Mouse (Mus musculus): ENCODE data around the gene Mrpl34.
A peak's percentile ranks its signal among the peaks of the same experiment; 100 is the strongest.

Mrpl34 gene

DNA sequence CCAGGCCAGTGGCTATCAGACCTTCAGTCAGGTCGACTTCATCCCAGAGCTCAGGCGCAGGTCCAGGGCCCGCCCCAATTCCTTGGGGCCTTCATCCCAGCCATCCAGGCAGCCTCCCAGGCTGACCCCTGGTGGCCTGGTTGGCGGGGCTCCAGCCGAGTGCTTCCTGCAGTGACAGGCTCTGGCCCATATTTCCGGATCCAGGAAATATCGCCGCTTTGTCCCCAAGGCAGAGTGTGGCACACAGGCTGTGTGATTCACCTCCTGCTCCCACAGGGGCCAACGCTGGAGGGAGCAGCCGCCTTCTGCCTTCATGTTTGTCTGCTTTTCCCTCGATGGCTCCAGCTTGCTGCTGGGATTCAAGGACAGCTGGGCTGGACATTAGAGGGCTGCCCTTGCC, 31.7 kb downstream of the Mrpl34 start:
- DNase-seq (ENCODE audit: low spot score): peak; percentile 85

DNA sequence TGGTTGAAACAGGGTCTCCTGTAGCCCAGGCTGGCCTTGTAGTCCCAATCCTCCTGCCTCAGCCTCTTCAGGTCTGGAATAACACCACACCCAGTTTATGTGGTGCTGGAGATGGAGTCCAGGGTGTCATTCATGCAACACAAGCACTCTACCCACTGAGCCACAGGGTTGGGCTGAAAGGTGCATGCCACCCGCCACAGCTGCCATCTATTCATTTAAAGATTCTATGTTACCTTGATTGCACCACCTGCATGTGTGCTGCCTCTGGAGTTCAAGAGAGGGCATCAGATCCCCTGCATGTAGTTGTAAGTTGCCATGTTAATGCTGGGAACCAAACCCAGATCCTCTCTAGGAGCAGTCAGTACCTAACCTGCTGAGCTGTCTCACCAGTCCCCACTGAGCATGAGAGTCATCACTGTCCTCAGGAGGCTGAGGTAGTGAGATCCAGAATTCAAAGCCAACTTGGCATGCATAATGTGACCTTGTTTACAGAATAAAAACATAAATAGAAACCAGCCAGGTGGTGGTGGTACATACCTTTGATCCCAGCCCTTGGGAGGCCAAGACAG, 32.4 kb downstream of the Mrpl34 start:
- DNase-seq (ENCODE audit: low spot score): no peak

DNA sequence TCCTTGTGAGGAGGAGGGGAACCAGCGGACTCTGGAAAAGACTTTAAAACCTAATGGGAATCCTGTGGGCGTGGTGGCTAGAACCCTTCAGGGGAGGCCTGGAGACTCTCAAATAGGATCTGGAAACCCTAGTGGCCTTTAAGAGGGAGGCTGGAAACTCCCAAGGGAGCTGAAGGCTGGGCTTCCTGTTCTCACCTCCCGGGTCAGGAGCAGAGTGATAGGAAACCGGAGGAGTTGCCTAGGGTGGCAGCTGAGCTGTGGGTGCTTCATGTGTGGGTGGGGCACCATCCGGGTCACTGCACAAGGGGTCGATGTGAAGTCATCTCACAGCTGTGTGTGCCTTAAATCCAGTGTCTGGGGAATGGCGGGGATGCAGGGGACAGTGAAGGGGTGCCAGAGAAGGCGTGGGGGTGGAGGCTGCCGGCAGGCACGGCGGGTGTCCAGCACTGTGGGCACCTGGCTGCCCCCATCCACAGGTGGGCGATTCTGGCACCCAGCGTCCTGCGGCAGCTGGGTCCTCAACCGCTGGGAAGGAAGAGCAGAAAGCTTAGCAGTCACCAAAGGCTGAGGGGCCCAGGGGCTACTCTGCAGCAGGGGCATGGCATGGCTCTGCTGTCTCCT, 33.2 kb downstream of the Mrpl34 start:
- no peak for DNase-seq (ENCODE audit: low spot score)

DNA sequence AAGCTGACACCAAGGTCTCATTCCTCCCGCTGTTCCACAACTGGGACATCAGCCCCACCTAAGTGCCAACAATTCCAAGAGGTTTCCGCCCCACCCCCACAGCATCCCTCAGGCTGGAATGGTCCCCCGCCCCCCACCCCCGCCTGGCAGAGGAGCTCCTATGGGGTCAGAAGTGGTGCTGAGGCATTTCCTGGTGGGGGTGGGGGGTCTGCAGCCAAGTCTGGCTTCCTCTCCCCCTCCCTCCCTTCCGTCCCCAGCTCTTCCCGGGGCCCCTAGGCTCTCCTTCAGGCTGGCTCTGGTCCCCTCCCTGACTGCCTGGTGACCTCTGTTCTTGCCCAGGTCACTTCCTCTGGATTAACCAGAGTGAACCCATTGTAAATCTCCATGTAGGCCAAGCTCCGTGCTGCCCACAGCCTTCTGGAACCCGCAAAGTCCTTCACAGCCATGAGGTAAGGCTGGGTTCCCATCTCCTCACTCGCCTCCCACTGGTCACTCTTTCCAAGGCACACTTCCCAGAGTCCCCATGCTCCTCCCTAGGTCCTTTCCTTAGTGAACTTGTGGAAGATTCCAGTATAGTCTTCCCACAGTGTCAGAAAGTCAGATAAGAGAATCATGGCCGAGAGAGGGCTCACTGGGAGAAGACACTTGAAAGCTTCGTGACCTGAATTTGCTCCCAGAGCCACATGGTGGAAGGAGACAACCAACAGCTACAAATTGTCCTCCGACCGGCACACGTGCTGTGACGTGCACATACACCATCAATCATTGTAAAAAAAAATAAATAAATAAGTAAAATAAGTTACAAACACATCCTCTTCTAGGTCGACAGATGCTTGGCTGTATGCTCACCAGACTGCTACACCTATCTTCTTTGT, 34.3 kb downstream of the Mrpl34 start:
- DNase-seq (ENCODE audit: low spot score): no peak

DNA sequence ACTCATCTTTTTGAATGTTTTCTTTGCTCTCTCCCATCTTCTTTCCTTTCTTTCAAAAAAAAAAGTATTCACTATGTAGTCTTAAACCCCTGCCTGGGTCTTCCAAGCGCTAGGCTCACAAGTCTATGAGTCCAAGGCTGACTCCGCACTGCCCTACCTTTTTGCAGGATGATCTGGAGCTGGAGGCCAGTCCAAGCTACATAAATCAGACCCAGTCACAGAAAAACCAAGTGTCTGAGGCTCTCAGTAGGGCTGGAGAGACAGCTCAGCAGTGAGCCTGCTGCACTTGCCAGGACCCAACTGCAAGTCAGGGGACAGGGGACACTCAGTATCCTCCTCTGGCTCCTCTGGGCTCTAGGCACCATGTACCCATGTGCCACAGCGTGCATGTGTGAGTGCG, 39.6 kb downstream of the Mrpl34 start:
- no peak for DNase-seq (ENCODE audit: low spot score)

DNA sequence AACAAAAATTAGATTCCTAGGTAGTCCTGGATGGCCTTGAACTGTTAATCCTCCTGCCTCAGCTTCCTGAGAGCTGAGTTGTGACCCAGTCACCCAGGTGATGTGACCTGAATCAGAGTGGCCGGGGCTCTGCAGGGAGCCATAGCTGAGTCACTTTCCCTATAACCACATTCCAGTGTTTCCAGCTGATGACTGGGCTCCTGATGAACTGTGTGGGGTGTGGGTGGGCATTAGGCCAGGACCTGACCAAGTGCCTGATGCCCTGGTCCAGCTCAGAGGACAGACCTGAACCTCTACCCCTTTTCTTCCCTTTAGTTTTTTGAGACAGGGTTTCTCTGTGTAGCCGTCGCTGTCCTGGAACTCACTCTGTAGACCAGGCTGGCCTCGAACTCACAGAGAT, 40.6 kb downstream of the Mrpl34 start:
- DNase-seq (ENCODE audit: low spot score): no peak

DNA sequence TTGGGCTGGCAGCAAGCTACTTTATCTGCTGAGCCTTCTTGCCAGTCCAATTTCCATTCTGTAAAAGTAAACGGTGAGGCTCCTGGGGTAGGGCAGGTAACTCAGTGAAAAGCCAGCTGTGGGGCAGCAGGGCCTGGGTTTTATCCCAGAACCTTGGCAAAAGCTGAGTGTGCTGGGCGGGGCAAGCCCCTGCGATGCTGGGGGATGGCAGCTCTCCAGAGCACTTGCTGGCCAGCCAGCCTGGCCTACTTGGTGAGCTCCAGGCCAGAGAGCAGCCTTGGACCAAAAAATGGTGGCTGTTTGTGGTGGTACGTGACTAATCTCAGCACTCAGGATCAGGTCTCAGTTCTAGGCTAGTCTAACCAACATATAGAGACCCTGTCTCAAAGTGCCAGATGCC, 41.2 kb downstream of the Mrpl34 start:
- no peak for DNase-seq (ENCODE audit: low spot score)

DNA sequence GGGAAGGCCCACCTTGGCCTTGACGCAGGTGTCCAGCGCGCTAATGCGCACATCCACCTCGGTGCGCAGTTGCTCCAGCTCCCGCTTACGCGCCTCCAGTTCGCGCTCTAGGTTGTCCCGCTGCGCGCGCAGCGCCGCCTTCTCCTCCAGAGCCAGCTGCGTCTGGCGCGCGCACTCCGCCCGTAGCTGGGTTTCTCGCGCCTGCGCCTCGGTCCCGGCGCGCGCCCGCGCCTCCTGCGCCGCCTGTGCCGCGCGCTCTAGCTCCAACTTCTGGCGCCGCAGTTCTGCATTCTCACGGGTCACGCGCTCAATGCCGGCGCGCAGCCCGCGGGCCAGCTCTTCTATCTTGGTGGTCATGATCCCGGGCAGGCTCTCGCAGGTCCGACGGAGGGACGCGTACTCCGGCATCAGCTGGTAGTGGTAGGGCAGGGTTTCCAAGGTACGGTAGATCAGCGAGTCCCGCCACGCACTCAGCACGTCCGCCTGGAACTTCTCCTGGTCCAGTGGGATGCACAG, 42.9 kb downstream of the Mrpl34 start:
- peak; percentile 49 for DNase-seq (ENCODE audit: low spot score)

DNA sequence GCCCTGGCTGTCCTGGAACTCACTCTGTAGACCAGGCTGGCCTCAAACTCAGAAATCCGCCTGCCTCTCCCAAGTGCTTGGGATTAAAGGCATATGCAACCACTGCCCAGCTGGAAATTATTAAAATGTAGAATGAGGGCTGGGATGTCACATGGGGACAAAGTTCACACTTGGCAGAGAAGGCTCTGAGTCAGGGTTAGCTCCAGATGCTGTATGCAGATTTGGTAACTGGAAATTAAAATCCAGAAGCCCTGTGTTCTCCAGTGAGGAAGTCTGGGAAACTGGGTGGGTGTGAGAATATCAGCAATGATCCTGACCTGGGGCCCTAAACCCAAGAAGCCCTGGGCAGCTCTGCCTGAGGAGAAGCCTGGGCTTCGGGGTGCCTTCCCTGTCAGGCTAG, 44.6 kb downstream of the Mrpl34 start:
- DNase-seq (ENCODE audit: low spot score): no peak

DNA sequence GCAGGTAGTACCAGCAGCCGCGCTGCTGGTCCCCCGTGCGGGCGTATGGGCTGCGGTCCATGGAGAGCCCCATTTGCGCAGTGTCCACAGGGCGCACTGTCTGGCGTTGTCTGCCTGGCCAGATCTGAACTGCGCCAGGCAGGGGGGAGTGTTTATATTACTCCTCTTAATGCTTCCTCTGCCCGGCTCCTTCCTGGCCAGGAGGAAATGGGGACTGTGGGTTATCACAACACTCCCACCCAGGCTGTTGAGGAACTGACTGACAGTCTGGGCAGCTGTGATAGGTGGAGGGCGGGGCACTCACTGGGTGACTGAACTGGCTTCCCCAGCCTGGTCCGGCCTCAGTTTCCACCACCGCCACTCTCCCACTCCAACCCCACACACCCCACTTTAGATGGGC, 46.9 kb downstream of the Mrpl34 start, which contains the start of gene Plvap:
TSS of gene Plvap (minus strand) at position 109 of the 400 bp plus-strand sequence.
- DNase-seq (ENCODE audit: low spot score): no peak

DNA sequence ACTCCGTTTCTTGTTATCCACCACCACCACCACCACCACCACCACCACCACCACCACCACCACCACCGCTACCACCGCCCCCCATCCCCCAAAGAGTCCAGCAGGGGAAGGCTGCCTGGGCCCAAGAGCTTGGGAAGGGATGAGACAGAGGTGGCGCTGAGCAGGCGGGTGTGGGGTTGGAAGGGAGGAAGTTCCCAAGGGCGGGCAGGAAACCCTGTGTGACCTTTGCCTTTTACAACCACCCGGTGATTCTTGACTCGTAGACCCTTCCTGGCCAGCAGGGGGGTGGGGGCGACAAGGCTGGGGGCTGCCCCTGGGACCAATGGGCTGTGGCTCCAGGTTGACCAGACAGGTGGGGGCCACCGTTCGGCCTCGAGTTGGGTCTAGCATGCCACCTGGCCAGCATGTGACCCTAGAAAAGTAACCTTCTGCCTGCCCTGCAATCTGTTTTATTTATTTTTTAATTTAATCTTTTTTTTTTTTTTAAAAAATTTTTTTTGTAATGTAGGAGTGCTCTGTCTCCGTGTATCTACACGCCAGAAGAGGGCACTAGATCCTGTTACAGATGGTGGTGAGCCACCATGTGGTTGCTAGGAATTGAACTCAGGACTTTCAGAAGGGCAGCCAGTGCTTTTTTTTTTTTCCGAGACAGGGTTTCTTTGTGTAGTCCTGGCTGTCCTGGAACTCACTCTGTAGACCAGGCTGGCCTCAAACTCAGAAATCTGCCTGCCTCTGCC, 48.4 kb downstream of the Mrpl34 start:
- no peak for DNase-seq (ENCODE audit: low spot score)

DNA sequence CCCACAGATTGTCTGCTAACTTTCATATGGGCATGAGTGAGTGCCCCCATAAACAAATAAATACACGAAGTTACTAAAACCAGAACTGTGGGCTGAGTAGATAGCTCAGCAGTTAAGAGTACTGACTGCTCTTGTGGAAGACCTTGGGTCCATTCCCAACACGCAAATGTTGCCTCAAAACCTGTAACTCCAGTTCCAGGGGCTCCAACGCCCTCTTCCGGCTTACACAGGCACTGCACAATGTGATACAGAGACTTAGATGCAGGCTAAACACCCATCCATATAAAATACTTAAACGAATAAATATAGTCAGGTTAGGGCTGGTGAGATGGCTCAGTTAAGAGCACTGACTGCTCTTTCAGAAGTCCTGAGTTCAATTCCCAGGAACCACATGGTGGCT, 50.3 kb downstream of the Mrpl34 start:
- DNase-seq (ENCODE audit: low spot score): no peak

Data from ovary, postnatal 14 days (tissue).